Mouse (Mus musculus) left cerebral cortex, postnatal 25 days (tissue): ENCODE measurements at regions not wholly inside any gene's neighbourhood (a gene's known extent, or its start where the extent isn't known, plus 50 kb on each side); places are given as distances from the start of the nearest gene placed in this dataset.

ENCODE experiments used
- DNase-seq, 2 experiments: peaks; one replicate each; pipeline ENCODE4 v3.0.0; 2022; ENCODE audit warnings: low spot score in 2 of 2, mixed read lengths in 1 of 2
- intact Hi-C: fragments of 180-260 bp; cut with DNase I; formaldehyde crosslinking; loops from one replicate; pipeline ENCODE4 v1.15.1; 2025

DNA sequence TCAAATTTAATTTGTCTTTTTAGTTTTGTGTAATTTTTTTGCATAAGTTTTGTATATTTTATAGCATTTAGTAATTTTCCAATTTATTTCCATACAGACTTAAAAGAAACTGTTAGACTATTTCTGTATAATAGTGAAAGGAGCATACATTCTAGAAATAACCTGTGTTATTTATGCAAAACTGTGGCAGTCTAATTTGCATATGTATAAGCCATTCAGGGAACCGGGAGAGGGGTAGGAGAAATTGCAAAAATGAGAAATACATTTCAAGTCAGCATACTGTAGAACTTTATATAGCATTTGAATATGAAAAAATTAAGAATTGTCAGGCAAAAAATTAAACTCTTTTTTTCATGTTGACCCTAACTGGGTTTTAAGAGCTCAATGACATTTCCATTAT is 364.3 kb downstream of the Lmo7 start:
- intact Hi-C loops: no loop called here
- no peak for DNase-seq

DNA sequence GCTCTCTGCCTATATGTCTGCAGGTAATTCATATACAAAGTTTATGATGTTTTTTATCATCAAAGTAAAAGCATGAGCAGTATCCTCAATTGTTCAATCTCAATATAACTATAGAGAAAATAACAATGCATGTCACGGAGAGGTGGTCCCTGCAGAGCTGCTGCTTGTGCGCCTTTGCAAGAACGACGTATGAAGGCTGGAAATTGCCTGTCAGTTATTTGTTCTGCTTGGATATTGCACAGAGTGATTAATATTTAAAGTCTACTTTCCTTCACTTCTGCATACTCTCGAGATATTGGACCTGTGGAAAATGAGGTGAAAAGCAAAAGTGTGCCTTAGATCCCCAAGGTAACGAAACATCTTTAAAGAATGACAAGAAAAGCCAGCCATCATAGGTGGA is 362.8 kb downstream of the Lmo7 start:
- DNase-seq: no peak
- intact Hi-C loops: no loop called here

DNA sequence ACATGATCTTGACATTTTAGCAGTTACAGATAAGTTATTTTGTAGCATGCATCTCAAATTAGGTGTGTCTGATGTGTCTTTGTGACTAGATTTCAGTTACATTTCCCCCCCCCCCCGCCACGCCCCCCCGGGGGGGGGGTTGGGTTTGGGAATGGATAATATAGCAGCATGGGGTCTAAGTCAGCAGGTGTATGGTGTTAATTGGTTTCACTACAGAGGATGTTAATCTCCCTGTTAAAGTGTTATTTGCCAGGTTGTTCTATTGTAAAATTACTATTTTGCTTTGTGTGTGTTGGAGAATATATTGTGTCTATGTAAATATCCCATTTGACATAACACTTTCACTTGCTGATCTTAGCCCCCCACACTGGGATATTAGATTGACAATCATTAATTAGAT is 319.2 kb downstream of the Lmo7 start:
- intact Hi-C loops: no loop called here
- no peak for DNase-seq

DNA sequence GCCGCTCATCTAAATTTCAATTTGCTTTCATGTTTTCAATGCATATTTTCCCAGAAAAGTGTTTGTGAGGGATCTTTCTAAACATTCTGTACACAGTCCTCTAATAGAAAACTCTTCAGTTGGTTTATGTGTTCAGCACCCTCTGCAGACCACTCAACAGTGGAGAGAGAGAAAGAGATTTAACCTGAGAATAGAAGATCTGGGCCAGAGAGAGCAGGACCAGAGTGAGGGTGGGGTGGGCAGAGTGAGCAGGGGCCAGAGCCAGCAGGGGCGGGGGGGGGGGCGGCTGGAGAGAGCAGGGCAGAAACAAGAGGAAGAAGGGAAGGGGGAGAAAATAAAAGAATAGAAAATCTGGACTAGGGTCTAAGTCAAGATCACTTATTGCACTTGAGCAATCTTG is 318.7 kb downstream of the Lmo7 start:
- no peak for DNase-seq
- intact Hi-C loops: no loop called here

DNA sequence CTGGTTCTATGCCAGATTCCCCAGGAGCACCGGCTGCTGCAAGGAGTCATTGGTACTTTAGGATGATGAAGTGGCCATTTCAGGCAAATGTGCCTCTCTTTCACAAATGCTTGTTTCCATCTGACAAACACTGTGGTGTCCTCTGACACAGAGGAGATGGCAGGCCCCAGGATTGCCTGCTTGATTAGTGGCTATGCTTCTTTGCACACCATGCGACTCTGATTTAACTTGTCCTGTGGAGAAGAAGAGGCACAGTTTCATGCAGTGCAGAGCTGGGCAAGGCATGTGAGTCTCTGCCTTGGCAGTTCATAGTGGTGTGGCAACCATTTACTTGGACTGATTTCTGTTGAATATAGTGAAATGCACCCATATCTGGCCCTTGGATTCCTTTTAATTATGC is 308.4 kb downstream of the Lmo7 start:
- no peak for DNase-seq
- intact Hi-C loops: no loop called here

DNA sequence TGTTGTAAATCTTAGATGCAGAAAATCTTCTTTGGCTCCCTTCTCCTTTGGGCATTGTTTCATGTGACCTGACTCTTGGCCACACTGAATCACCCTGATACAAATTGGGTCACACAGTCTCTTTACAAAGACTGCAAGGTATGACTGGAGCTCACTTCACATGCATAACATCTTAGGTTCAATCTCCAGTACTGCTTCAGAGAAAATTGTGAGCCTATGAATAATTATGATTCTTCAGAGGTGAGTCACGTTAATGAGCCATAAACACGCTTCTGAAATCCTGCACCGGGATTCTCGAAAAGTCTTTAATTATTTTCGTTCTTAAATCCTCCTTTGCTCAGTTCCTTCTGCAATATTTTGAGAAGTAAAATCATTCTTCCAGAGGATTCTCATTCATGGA is 307.7 kb downstream of the Lmo7 start:
- no peak for DNase-seq
- intact Hi-C loops: no loop called here

DNA sequence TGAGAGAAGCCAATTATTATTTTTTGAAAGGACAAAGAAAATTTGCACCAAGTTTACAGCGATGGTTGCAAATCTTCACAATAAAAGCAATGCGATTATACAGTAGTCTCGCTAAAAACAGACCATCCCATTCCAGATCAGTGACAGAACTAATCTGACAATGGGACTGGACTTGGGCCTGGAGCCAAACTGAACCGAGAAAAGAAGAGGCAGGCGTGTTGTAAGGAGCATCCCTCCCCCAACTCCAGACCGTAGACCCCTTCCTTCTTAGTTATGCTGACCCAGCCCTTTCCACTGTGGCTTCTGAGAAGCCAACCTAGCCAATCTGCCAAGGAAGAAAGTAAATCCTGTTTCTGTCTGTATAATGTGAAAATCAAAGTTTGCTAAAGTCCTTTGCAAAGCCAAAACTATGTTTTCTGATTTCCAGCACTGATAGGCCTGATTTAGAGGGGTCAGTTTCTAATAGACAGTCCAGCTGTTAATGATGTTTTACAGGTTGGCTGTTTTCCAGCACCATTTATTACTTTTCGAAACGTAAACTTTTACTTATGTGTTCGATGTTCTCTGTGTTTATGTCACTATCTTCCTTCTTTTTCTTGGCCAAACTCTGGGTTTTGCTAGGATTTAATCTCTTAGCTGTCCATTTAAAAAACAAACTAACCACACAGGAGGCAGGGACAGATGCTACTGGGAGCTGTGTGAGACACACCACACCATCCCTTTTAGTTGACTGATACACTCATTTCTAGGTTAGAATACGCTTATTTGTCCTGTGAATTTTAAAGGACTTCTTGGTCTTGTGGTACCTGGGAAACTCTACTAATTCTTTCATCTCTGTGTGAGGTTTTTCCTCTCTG is 301.5 kb downstream of the Lmo7 start:
- intact Hi-C loops: no loop called here
- DNase-seq: no peak

DNA sequence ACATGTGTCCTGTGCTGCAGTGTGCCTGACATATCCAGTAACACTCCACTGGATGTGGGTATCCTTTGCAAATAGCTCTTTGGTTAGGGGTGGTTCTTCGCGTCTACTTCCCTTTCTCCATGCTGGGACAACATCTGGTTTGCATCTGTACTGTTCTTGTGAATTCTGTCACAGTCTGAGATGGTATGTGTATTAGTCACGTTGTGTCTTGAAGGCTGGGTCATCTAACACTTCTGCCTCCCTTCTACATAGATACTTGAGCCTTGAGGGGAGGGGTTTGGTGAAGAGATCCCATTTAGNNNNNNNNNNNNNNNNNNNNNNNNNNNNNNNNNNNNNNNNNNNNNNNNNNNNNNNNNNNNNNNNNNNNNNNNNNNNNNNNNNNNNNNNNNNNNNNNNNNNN is 294.9 kb downstream of the Lmo7 start:
- intact Hi-C loops: no loop called here
- DNase-seq: no peak

DNA sequence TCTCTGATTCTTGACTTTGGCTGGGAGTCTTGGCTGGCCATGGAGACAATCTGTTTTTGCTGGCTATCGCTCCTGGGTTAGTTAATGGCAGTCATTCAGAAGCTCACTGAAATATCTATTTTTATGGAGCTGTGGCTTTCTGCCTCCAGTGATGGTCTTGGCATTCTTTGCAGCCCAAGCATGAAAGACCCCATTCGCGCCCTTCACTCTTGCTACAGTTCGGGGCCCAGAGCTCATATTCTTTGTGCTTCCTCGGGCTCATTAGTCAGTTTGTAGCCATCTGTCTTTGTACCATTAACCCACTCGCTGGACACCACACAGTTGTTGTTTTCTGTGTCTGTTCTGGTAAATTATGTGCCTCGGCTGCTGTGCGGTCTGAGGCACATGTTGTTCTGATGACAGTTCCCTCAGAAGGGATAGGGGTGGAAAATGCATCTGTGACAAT is 290.4 kb downstream of the Lmo7 start:
- DNase-seq: no peak

DNA sequence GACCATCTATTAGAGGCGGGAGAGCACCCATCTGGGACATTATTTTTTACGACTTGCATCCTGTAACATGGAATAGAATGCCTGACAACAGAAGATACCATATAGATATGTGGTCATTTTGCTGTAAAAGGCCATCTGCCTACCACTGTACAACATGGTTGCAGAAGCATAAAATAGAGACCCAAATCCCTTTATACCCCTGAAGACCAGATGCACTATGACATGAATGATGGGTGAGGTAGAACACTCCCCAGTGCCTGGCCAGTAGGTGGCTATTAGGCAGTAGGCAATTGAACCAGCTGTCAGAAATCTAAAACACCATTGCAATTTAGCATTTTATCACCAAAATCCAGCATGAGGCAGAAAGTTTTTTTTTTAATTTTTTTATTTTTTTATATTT is 289.6 kb downstream of the Lmo7 start:
- intact Hi-C loops: no loop called here
- DNase-seq: no peak

More for the DNA sequence above, 290.4 kb downstream of the Lmo7 start:
- intact Hi-C loops: no loop called here

DNA sequence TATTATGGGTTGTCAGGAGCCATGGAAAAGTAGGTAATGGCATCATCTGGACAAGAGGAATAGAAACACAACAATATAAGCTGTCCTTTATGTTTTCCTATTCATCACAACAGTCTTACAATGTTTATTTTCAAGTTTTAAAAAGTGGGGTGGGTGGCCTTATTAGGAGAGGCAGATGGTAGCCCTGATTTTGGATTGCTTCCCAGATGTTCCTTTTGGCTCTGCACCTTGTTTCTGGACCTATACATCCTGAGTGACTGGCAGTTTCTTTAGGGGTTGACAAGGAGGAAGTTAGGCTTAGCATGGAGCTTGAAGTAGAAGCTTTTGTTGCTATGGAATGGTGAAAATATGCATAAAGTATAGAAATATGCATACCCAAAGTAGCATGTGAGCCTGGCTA is 286.8 kb downstream of the Lmo7 start:
- no peak for DNase-seq
- intact Hi-C loops: no loop called here

DNA sequence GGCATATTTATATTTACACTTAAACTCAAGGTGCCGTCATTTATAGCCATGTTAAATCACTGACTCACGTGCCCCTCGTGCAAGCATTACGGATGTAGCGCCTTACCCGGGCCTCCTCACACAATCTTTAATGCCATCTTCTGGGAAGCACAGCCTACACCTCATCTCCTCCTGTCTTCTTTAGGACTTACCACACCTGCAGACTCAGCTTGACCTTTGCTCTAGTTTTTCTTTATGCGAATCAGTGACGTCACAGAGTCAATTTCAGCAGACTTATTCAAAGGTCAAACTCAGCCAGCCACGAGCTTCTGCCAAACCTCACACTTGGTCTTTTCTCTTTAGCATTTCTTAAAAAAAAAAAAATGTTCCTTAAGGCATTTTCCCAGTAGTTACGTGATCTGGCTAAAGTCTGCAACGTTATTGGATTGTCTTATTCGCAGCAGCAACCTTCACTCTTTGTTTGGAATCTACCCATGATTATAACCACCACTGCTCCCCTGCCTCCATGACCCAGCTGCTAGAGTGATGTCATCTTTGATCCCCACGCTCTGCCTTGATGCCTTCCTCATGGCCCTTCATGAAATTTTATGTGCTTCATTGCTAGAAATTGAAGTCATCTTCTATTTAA is 285.3 kb downstream of the Lmo7 start:
- no peak for DNase-seq
- intact Hi-C loops: no loop called here

DNA sequence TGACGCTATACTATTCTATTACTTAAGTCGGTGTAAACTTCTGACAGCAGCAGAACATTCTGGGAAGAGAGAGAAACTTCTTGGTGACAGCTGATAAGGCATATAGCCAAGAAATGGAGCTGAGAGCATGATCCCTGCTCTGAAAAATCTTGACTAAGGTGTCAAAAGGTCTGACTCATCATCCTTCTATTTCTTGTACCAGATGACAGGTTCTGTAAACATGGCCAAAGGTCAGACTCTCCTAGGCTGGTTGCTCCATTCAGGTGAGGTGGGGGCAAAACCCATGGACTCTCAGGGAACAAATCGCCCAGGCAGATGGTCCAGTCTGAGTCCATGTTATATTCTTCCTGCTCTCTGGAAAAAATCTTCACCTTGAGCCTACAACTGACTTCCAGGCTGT is 283.5 kb downstream of the Lmo7 start:
- intact Hi-C loops: no loop called here
- no peak for DNase-seq

DNA sequence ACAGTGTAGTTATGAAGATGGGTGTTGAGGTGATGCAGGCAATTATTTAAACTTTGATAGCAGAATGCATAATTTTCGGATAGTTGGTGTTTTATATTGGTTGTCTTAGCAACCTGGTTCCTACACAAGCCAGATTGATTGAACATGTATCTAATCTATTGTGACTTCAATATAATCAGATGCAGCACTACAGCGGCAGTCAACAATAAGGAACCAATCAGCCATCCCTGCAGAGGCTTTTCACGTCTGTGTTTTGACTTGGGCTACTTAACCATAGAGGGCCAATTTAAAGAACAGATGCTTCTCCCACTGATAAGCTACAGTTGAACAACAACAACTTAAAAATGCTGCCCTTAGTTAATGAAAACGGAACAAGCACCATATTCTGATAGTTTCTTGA is 267.8 kb downstream of the Lmo7 start:
- intact Hi-C loops: no loop called here
- no peak for DNase-seq

DNA sequence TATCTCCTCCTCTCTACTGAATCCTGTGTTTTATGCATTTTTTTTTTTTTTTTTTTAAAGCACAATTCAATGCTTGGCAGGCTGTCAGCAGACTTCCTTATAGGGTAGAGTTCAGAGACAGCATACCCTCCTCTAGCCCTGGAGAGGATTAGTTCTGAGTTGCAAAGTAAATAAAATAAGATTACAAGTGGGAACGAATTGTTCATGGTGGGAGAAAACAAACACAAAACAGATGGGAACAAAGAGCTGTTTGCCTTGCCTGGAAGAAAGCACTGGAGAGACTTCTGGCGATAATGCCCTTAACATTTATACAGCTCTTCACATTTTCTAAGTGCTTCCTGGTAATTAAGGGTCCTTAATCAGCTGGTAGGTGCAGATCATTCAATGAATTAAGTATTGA is 254.6 kb downstream of the Lmo7 start:
- no peak for DNase-seq

More for the DNA sequence above, 254.6 kb downstream of the Lmo7 start:
- intact Hi-C loops: no loop called here
